Mouse (Mus musculus) bone marrow macrophage, adult 2 months (primary cell): ENCODE measurements around the gene Nanos3.

Experiments
- CTCF ChIP-seq: IDR thresholded peaks from 2 replicates; pipeline ENCODE4 v1.5.1; 2012; ENCODE audit warnings: low read depth, mild to moderate bottlenecking, low read length, moderate library complexity
- POLR2A ChIP-seq: IDR thresholded peaks from 2 replicates; pipeline ENCODE4 v1.6.1; 2012; ENCODE audit warnings: mild to moderate bottlenecking, low read depth, low read length, borderline replicate concordance

DNA sequence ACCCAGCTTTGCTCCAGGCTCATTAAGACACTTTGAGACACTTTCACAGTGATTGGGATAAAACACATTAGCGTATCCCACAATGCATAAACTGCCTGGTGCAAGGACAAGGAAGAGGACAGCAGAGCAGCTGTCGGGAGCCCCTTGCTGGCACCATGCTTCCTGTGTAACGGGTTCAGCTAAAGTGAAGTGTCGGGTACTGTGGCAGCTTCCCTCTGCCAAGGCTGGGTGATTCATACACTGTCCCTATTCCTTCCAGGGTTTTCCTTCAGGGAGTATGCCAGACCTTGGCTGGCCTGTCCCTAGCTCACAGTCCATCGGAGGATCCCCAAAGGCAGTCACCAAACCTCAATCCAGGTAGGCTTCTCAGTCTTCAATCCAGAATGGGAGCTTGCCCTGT is 14.9 kb downstream of the Nanos3 start:
- TF ChIP-seq CTCF (no peak), POLR2A (no peak)
